Mouse (Mus musculus): ENCODE data around the gene Snca.

- TF ChIP-seq CTCF (IDR thresholded peaks at IDR 0.05; ENCODE audit: insufficient read depth, low read depth, low read length) (no peak), POLR2A (IDR thresholded peaks at IDR 0.05; ENCODE audit: insufficient read depth, low read depth, low read length) (no peak)
Observed at GRCm38 (mm10) chr6:60870126-60870525, 40.5 kb upstream of the Snca start.

Data from olfactory bulb, adult 2 months (tissue).